Mouse (Mus musculus): Measurements from ENCODE around the gene Nog. TPM values are rescaled to one million over a fixed set of nuclear protein-coding genes. Genes with fewer than 3 reads are reported as not detected.

The Nog gene
- polyA plus RNA-seq, 1 experiment from 2014 or later = 1.7 TPM

DNA sequence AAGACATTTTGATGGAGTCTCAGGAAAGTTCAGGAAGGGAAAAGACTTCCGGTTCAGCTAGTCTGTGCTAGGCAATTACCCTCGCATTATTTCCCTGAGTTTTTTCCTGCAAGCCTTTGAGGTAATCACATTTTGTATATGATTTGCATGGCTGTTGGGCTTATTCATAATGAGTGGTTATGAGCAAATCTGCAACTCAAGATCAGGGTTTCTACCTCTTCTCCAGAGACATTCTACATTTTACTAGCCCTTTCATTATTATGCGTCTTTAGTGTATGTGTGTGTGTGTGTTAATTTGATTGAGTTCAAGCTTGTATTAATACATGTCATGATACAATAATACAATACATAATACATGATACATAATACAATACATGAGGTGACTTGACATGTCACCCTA is 34.6 kb downstream of the Nog start:
- WGBS = 87% methylated on average over 3 of the region's 3 CpGs
- H3K9ac ChIP-seq = no peak overlapping the region
- peaks cover 15% of the 10 kb centered on the region for H3K4me1 ChIP-seq (replicated peaks)
- no peak for ATAC-seq (ENCODE audit: insufficient number of reproducible peaks, low FRiP score)
- H3K9me3 ChIP-seq (replicated peaks) = no peaks in the 10 kb centered on the region
- no peaks in the 10 kb centered on the region for H3K27me3 ChIP-seq (replicated peaks)
- no peak overlapping the region for H3K27ac ChIP-seq (ENCODE audit: poor library complexity, severe bottlenecking)
- H3K4me3 ChIP-seq = no peak overlapping the region
- no peaks in the 10 kb centered on the region for H3K36me3 ChIP-seq
- H3K4me2 ChIP-seq = no peak overlapping the region

DNA sequence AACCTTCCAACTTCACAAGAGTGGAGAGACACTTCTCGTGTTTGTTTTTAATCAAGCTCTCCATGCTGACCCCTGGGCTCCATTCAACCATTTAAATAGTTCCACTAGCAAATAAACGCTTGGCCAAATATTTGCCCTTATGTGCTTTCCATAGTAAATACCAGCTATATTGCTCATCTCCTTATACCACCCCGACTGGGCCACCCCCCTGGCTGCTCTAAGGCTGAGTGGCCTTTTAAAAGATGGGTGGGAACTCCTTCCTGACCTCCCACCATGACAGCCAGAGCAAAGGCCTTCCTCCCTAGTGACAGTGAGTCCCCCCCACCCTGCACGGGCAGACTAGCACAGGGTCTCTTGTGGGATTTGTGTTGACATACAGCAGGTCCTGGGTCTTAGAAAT is 37.1 kb downstream of the Nog start:
- H3K4me1 ChIP-seq (replicated peaks) = peaks cover 15% of the 10 kb centered on the region
- H3K27me3 ChIP-seq (replicated peaks) = no peaks in the 10 kb centered on the region
- 66% methylated on average over 4 of the region's 4 CpGs for WGBS
- no peaks in the 10 kb centered on the region for H3K9me3 ChIP-seq (replicated peaks)
- no peaks in the 10 kb centered on the region for H3K36me3 ChIP-seq
- H3K27ac ChIP-seq (ENCODE audit: poor library complexity, severe bottlenecking) = no peak overlapping the region
- no peak overlapping the region for H3K4me3 ChIP-seq
- H3K4me2 ChIP-seq = no peak overlapping the region
- H3K9ac ChIP-seq = no peak overlapping the region
- ATAC-seq (ENCODE audit: insufficient number of reproducible peaks, low FRiP score) = no peak

DNA sequence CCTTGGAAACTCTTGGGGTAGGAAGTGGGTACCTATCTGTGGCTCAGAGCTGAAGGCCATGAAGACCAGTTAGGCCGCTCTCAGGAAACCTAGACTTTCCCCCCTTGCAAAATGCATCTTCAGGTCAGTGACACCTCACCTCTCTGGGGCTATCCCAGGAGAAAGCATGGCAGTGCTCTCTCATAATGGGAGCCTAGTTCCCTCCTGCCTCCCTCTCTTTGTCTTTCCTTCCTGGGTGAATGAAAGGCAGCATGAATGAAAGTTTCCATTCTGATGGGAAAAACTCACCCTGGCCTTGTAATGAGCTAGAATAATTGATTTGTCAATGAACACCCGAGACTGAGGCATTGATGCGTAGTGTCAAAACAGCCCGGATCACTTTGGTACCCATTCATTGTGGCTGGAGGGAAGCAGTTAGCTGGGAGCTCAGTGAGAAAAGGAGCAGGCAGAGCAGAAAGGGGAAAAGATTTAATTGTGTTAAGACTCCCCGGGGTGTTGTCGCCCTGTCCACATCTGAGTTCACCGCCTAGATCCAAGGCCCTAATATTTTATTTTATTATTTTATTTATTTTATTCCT is 42.7 kb downstream of the Nog start:
- no peak overlapping the region for H3K9ac ChIP-seq
- no peak overlapping the region for H3K27ac ChIP-seq (ENCODE audit: poor library complexity, severe bottlenecking)
- peaks cover 17% of the 10 kb centered on the region for H3K4me1 ChIP-seq (replicated peaks)
- no peak overlapping the region for H3K4me2 ChIP-seq
- ATAC-seq (ENCODE audit: insufficient number of reproducible peaks, low FRiP score) = no peak
- H3K36me3 ChIP-seq = no peaks in the 10 kb centered on the region
- H3K9me3 ChIP-seq (replicated peaks) = no peaks in the 10 kb centered on the region
- H3K27me3 ChIP-seq (replicated peaks) = no peaks in the 10 kb centered on the region
- WGBS = 85% methylated on average over 7 of the region's 7 CpGs
- H3K4me3 ChIP-seq = no peak overlapping the region

DNA sequence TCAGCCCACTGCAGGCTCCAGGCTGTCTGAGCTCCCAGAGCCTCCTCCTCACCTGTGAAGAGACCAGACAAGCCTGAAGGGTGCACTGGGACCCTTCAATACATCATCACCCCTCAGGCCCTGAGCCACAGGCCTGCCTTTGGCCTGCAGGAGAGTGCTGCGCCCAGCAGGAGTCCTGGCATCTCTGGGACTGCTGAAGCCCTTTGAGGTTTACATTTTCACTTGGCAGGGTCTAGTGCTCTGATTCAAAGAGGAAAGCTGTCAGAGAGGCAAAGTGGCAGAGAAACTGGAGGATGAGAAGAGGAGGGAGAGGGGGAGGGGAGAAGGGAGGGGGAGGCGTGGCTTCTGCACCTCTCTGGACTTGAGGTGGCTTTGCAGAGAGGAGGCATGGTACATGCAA is 44.2 kb downstream of the Nog start:
- ATAC-seq (ENCODE audit: insufficient number of reproducible peaks, low FRiP score) = peak; percentile 25; the same call in 1 of the 2 replicates
- 0 out of 2 replicates have a peak overlapping the region, but pooled peaks have one; percentile 14 for H3K27ac ChIP-seq (ENCODE audit: poor library complexity, severe bottlenecking)

DNA sequence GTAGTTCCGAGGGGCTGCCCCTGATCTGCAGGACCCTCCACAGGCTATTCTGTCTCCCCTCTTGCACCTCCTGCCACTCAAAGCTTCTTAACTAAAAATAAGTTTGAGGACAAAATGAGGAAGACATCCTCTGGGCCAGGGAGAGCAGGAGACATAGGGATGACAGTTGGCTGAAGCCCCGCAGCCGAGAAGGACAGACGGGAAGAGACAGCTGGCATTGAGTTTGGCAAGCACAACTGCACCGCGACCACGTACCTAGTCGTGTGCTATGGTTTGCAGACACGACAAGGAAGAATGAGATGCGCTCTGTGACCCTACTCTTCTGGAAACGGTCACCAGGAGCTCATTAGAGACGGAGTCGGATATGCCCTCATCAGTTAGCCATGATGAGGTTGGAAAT is 48.2 kb downstream of the Nog start:
- Histone ChIP-seq H3K4me1 (replicated peaks) (peaks cover 26% of the 10 kb centered on the region), H3K4me2 (no peak overlapping the region), H3K36me3 (no peaks in the 10 kb centered on the region), H3K27me3 (replicated peaks) (no peaks in the 10 kb centered on the region), H3K27ac (ENCODE audit: poor library complexity, severe bottlenecking) (no peak overlapping the region), H3K9ac (no peak overlapping the region), H3K9me3 (replicated peaks) (peaks cover 6% of the 10 kb centered on the region; the same call in 1 of the 2 replicates), H3K4me3 (no peak overlapping the region)
- ATAC-seq (ENCODE audit: insufficient number of reproducible peaks, low FRiP score) = no peak
- WGBS = 81% methylated on average over 13 of the region's 13 CpGs

More for the DNA sequence above, 44.2 kb downstream of the Nog start:
- H3K9me3 ChIP-seq (replicated peaks) = no peaks in the 10 kb centered on the region
- no peak overlapping the region for H3K4me2 ChIP-seq
- H3K27me3 ChIP-seq (replicated peaks) = no peaks in the 10 kb centered on the region
- peaks cover 21% of the 10 kb centered on the region for H3K4me1 ChIP-seq (replicated peaks)
- 27% methylated on average over 2 of the region's 2 CpGs for WGBS
- no peak overlapping the region for H3K4me3 ChIP-seq
- H3K36me3 ChIP-seq = no peaks in the 10 kb centered on the region
- no peak overlapping the region for H3K9ac ChIP-seq

Other genes with a start within 250 kb of the Nog start
- 7.2 and 8.2 TPM in 2 replicates for gene Dgke, start 235.5 kb downstream of the Nog start, polyA plus RNA-seq (2016; fragmentation: Nextera tagmentation; extraction: Ambion mirVana)
- not detected in 2 replicates for gene Gm525, start 228.5 kb downstream of the Nog start, polyA plus RNA-seq (2016; fragmentation: Nextera tagmentation; extraction: Ambion mirVana)